Comparison of ENCODE assay signal across 9 mouse cellular contexts in the genomic region with DNA sequence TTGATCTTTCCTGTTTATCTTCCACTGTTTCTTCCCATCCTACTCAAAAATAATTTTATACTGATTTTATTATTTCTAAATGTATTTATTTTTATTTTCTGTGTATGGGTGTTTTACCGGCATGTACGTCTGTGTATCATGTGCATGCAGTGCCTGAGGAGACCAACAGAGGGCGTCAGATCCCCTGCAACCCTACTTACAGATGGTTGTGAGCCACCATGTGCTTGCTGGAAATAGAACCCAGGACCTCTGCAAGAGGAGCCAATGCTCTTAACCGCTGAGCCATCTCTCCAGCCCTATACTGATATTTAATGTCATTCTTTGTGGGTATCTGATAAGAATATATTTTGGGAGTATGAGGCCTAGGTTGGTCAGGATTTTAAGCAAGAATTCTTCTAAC.
DNase-seq lines count a peak whose midpoint lies in the region; ATAC-seq and TF ChIP-seq lines count a peak whose summit lies in the region.
"Had no signal": no experiment of that assay in that cellular context is flagged by ENCODE, and none has a peak within 500 bp of the region (broad histone marks: within the 10 kb centered on the region; RNA-seq: fewer than 3 reads in every experiment).

No protein-coding gene starts in this region.

- no peak overlapping the region for H3K4me2 ChIP-seq in liver, embryonic 12.5 days
- H3K4me2 ChIP-seq in intestine, postnatal 0 days (replicated peaks; ENCODE audit: low read depth), result no peak overlapping the region

- intact Hi-C loops in left cerebral cortex, postnatal 36 days (cut with DNase I), result no loop called here

- H3K9ac ChIP-seq in liver, embryonic 12.5 days, result no peak overlapping the region
- H3K9ac ChIP-seq in intestine, postnatal 0 days (ENCODE audit: low read depth, low read length), result no peak overlapping the region

- H3K27ac ChIP-seq in liver, embryonic 12.5 days, result no peak overlapping the region
- H3K27ac ChIP-seq in intestine, postnatal 0 days (ENCODE audit: low read depth, low read length), result no peak overlapping the region

- H3K9me3 ChIP-seq in liver, embryonic 12.5 days (replicated peaks), result no peaks in the 10 kb centered on the region
- H3K9me3 ChIP-seq in G1E (replicated peaks), result no peaks in the 10 kb centered on the region; the same call in 1 of the 2 replicates
- no peaks in the 10 kb centered on the region for H3K9me3 ChIP-seq in intestine, postnatal 0 days (ENCODE audit: control insufficient read depth)

- H3K27me3 ChIP-seq in liver, embryonic 12.5 days (replicated peaks), result no peaks in the 10 kb centered on the region
- peaks cover 8% of the 10 kb centered on the region; the same call in 1 of the 2 replicates for H3K27me3 ChIP-seq in G1E (ENCODE audit: insufficient read depth, low read length)
- H3K27me3 ChIP-seq in intestine, postnatal 0 days (replicated peaks; ENCODE audit: control insufficient read depth, insufficient read depth, low read length), result no peaks in the 10 kb centered on the region

- WGBS in liver, embryonic 12.5 days (ENCODE audit: insufficient replicate concordance), result 77% methylated on average over 4 of the region's 4 CpGs
- WGBS in intestine, postnatal 0 days, result 85% methylated on average over 4 of the region's 4 CpGs

- no peak overlapping the region for H3K4me3 ChIP-seq in liver, embryonic 12.5 days
- no peak overlapping the region for H3K4me3 ChIP-seq in G1E (ENCODE audit: low read depth, low read length)
- H3K4me3 ChIP-seq in intestine, postnatal 0 days (ENCODE audit: low read depth, low read length), result no peak overlapping the region

- H3K4me1 ChIP-seq in liver, embryonic 12.5 days, result no peaks in the 10 kb centered on the region
- H3K4me1 ChIP-seq in G1E (ENCODE audit: insufficient read depth, low read depth, low read length), result peaks cover 29% of the 10 kb centered on the region
- H3K4me1 ChIP-seq in intestine, postnatal 0 days (replicated peaks; ENCODE audit: control insufficient read depth, insufficient read depth, low read length), result no peaks in the 10 kb centered on the region

- peak; percentile 65; the same call in 1 of the 2 replicates for TF ChIP-seq CTCF in G1E (IDR thresholded peaks at IDR 0.05; ENCODE audit: low read depth, low read length)
- peak; percentile 50 for TF ChIP-seq CTCF in intestine, postnatal 0 days (IDR thresholded peaks at IDR 0.05; ENCODE audit: low read depth)

- no peaks in the 10 kb centered on the region for H3K36me3 ChIP-seq in liver, embryonic 12.5 days
- H3K36me3 ChIP-seq in G1E (replicated peaks), result no peaks in the 10 kb centered on the region
- H3K36me3 ChIP-seq in intestine, postnatal 0 days (ENCODE audit: control insufficient read depth, insufficient read depth), result no peaks in the 10 kb centered on the region

- ATAC-seq in liver, embryonic 12.5 days, result no peak
- no peak for ATAC-seq in G1E (ENCODE audit: extremely low read depth, insufficient number of reproducible peaks, low FRiP score, poor library complexity, severe bottlenecking)
- ATAC-seq in intestine, postnatal 0 days, result no peak

- DNase-seq in cerebellum, postnatal 25 days, result peak; percentile 30 to 46
- DNase-seq in cerebellum, adult 18-20 months, result no peak
- peak; percentile 17 for DNase-seq in liver
- DNase-seq in G1E (ENCODE audit: low spot score), result no peak
- no peak for DNase-seq in left cerebral cortex, postnatal 36 days (ENCODE audit: low spot score in 2 of 2)
- DNase-seq in urinary bladder, adult 2 months (ENCODE audit: low spot score), result no peak
- DNase-seq: right cerebral cortex, adult 18-20 months had no signal

Comparison
In these comparisons a context has a peak if more than half of its experiments do, and no peak if none do; other contexts are left out.
1. DNase-seq: peak in cerebellum, postnatal 25 days (2 of 2) and liver (single experiment); none in cerebellum, adult 18-20 months (0 of 2), G1E (single experiment), left cerebral cortex, postnatal 36 days (0 of 2) and urinary bladder, adult 2 months (single experiment).